Mouse (Mus musculus) erythroblast, embryonic 14.5 days (primary cell): Measurements from ENCODE around the gene Lrrc4b.

Experiments
- GATA1 ChIP-seq: IDR thresholded peaks from 2 replicates; pipeline ENCODE4 v1.6.1; 2012; ENCODE audit warnings: low read length, inconsistent platforms, mixed read lengths
- TAL1 ChIP-seq: IDR thresholded peaks from 3 replicates; pipeline ENCODE4 v1.6.1; 2012; ENCODE audit warnings: low read length, inconsistent platforms, mixed read lengths

GRCm38 (mm10) chr7:44466006-44466887 lies 37.4 kb downstream of the Lrrc4b start:
- TF ChIP-seq TAL1 (no peak), GATA1 (no peak)
